Mouse (Mus musculus): Measurements from ENCODE around the gene Phyhipl.

DNA sequence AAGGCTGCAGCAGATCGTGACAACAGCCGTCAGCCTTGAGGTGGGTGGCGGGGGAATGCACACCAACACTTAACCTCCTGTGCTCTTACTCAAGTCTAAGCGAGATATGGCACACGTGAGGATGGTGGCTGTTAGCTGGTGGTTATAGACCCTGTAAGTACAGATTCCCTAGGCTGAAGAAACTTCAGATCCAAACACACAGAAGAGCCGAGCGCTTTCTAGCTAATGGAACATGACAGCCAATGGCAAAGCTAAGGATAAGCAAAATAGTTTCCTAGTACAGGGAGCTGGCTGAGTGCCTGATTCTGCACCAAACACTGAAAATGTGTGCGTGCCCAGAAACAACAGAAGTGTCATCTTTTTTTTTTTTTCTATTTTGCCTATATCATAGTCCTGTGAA, 33.1 kb upstream of the Phyhipl start:
- TF ChIP-seq POLR2A (IDR thresholded peaks at IDR 0.05; ENCODE audit: insufficient read depth, low read depth, low read length), result no peak
- TF ChIP-seq CTCF (IDR thresholded peaks at IDR 0.05; ENCODE audit: insufficient read depth, low read depth, low read length), result no peak
